Mouse (Mus musculus): ENCODE measurements at regions not wholly inside any gene's neighbourhood (a gene's known extent, or its start where the extent isn't known, plus 50 kb on each side); places are given as distances from the start of the nearest gene placed in this dataset.

DNA sequence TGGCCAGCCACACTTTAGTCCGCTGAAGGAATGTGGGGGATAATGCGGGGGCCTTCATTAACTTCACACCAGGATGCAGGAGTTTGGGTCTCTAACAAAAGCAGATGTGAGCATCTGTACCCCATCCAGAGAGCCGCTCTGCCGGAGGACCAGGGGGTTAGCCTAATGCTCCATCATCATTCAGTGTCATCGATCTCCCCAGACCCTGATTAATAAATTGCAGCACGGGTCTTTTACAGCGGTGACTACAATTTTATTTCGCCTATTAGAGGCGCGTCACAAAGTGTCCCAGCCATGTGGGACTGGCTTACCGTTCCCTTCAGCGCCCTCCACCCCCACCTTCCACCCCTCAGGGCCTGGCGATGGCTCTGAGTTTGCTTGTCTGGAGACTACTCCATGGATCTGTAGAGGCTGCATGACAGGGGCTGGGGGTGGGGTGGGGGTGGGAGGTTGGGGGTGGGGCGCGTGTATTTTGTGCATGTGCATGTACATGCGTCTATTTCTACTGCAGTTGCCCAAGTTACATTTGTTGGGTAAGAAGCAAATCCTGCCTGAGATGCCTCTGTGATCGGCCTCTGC, 1560.8 kb upstream of the Gulo start:
- TF ChIP-seq CTCF (IDR thresholded peaks at IDR 0.05) (no peak), EP300 (IDR thresholded peaks at IDR 0.05; ENCODE audit: insufficient read depth, low read depth, low read length) (no peak), POLR2A (IDR thresholded peaks at IDR 0.05; ENCODE audit: insufficient read depth, low read depth, low read length) (no peak)

Data from heart, adult 2 months (tissue).